Mouse (Mus musculus): Measurements from ENCODE around the gene Msmb. TPM values are rescaled to one million over a fixed set of nuclear protein-coding genes. Genes with fewer than 3 reads are reported as not detected.

The Msmb gene
- polyA plus RNA-seq, 1 experiment from 2014 or later, result not detected

DNA sequence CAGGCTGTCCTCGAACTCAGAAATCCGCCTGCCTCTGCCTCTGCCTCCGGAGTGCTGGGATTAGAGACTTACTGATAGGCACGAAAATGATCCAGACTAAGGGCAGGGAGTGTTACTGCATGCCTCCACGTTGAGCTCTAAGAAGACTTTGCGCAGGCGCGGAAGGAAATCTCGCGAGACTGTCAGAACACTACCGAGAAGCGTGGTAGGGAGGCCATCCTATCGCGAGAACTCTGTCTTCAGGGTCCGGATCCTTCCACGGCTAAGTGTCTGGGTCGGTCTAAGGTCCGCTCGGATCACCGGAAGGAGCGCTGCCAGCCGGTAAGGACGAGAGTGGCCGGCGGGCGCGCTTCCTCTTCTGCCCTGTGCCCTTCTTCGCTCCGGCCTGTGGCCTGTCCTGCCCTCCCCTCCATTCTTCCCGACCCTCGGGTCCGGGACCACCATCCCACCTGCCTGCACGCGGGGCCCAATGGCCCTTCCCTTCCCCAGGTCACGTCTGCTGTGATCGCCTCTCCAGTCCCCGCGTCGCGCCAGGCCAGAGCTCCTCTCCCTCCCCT, 17.9 kb downstream of the Msmb start, which contains the start of gene Ncoa4:
Gene Ncoa4 (plus strand): TSS at position 176 of the 557 bp plus-strand sequence.
- peak; percentile 8; the same call in 1 of the 2 replicates for TF ChIP-seq CTCF (IDR thresholded peaks at IDR 0.05; ENCODE audit: low read depth)
- peak; percentile 98 for ATAC-seq (ENCODE audit: insufficient read depth)

DNA sequence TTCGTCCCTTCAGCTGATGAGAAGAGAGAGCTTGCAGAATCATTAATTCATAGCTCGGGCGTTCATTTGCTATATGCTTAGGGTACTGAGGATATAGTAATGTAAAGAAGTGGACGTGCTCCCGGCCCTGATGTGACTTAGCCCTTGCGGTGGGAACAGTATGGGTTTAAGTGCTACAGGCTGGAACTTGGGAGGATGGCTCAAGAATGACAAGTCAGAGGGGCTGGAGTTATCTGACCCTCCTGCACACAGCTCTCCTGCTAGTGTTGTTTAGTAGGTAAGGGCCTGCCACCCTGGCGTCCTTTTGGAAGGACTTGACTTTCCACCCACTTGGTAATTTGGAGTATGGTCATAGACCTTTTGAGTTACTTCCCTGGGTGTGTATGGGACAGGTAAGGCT, 18.7 kb downstream of the Msmb start:
- Histone ChIP-seq H3K27me3 (ENCODE audit: insufficient read depth, low read length) (no peaks in the 10 kb centered on the region), H3K27ac (ENCODE audit: low read depth) (peak overlapping the region; percentile 83), H3K9me3 (ENCODE audit: low read depth, low read length) (no peaks in the 10 kb centered on the region), H3K36me3 (ENCODE audit: insufficient read depth) (no peaks in the 10 kb centered on the region), H3K4me2 (peak overlapping the region; percentile 69), H3K9ac (peak overlapping the region; percentile 89), H3K4me3 (ENCODE audit: low read depth, low read length) (peak overlapping the region; percentile 90), H3K4me1 (ENCODE audit: insufficient read depth) (peaks cover 22% of the 10 kb centered on the region)
- ATAC-seq (ENCODE audit: insufficient read depth), result no peak
- 27% methylated on average over 7 of the region's 7 CpGs for WGBS
- no peak for TF ChIP-seq CTCF (IDR thresholded peaks at IDR 0.05; ENCODE audit: low read depth)
- no peak for DNase-seq

More for the DNA sequence above, 17.9 kb downstream of the Msmb start, which contains the start of gene Ncoa4:
- Histone ChIP-seq H3K4me3 (ENCODE audit: low read depth, low read length) (peak within 1 kb of the TSS; percentile 90), H3K9me3 (ENCODE audit: low read depth, low read length) (no peaks in the 10 kb centered on the region), H3K27me3 (ENCODE audit: insufficient read depth, low read length) (no peaks in the 10 kb centered on the region), H3K27ac (ENCODE audit: low read depth) (peak within 1 kb of the TSS; percentile 83), H3K9ac (peak within 1 kb of the TSS; percentile 89), H3K4me2 (peak within 1 kb of the TSS; percentile 69), H3K36me3 (ENCODE audit: insufficient read depth) (no peaks in the 10 kb centered on the region), H3K4me1 (ENCODE audit: insufficient read depth) (peaks cover 16% of the 10 kb centered on the region)
- WGBS, result under 1% methylated on average over 38 of the region's 40 CpGs
- peak; percentile 100 for DNase-seq

DNA sequence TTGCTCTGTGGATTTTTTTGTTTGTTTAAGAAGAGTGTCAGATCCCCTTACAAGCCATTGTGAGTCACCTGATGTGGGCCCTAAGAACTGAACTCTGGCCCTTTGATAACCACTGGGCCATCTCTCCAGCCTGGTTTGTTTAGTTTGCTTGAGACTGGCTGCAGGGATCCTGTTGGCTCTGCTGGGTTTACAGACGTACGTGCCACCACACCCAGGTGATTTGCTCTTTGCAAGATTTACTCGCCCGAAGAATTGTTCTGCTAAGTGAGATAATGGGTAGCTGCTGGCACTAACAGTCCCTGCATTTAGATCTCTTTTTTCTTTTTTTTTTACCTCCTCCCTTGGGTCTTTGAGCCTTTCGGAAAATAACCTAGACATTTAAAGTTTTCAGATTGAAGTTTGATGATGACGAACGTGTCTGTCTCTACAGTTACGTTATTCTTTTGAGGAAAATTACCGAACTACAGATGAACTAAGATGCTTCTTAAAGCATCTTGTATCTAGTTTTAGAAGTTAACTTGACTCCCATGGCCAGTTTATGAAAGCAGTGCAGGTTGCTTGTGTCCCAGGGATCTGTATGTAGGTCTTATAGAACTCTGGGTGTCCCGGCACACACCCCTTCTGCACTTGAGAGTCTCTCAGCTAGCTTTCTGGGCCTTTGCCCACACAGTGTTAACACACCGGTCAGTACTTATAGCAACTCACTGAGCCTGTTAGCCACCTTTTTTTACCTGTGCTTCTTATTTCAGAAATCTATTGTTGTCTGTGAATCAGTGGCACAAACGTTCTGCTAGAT, 19.5 kb downstream of the Msmb start:
- peaks cover 22% of the 10 kb centered on the region for H3K4me1 ChIP-seq (ENCODE audit: insufficient read depth)

DNA sequence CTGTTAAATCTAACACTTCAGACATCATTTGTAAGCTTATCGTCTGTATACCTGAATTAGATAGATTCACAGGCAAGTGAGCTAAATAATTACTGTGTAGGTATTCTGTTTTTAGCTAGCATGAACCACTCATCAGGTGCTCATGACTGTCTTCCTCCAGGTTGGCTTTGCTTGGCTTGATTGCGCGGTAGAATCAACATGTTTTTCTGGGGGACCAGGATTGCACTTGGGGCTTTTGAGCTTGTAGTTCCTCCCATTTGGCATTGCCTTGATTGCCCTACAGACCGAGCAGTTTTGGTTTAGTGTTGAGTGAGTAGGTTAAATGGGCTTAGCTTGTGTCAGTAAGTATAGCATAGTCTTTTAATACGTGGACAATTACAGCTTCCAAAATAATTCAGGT, 20.4 kb downstream of the Msmb start:
- Histone ChIP-seq H3K36me3 (ENCODE audit: insufficient read depth) (no peaks in the 10 kb centered on the region), H3K4me1 (ENCODE audit: insufficient read depth) (peaks cover 22% of the 10 kb centered on the region), H3K27me3 (ENCODE audit: insufficient read depth, low read length) (no peaks in the 10 kb centered on the region), H3K9ac (no peak overlapping the region), H3K27ac (ENCODE audit: low read depth) (no peak overlapping the region), H3K4me3 (ENCODE audit: low read depth, low read length) (no peak overlapping the region), H3K9me3 (ENCODE audit: low read depth, low read length) (no peaks in the 10 kb centered on the region), H3K4me2 (no peak overlapping the region)
- TF ChIP-seq CTCF (IDR thresholded peaks at IDR 0.05; ENCODE audit: low read depth), result no peak
- ATAC-seq (ENCODE audit: insufficient read depth), result no peak
- 93% methylated on average over 5 of the region's 5 CpGs for whole genome bisulfite sequencing
- DNase-seq, result no peak

More for the DNA sequence above, 19.5 kb downstream of the Msmb start:
- peak overlapping the region; percentile 89 for H3K9ac ChIP-seq
- 81% methylated on average over 12 of the region's 12 CpGs for WGBS
- H3K27ac ChIP-seq (ENCODE audit: low read depth), result no peak overlapping the region
- DNase-seq, result no peak
- H3K4me3 ChIP-seq (ENCODE audit: low read depth, low read length), result peak overlapping the region; percentile 90
- no peaks in the 10 kb centered on the region for H3K9me3 ChIP-seq (ENCODE audit: low read depth, low read length)
- H3K36me3 ChIP-seq (ENCODE audit: insufficient read depth), result no peaks in the 10 kb centered on the region
- ATAC-seq (ENCODE audit: insufficient read depth), result no peak
- no peaks in the 10 kb centered on the region for H3K27me3 ChIP-seq (ENCODE audit: insufficient read depth, low read length)
- TF ChIP-seq CTCF (IDR thresholded peaks at IDR 0.05; ENCODE audit: low read depth), result no peak
- H3K4me2 ChIP-seq, result peak overlapping the region; percentile 69

DNA sequence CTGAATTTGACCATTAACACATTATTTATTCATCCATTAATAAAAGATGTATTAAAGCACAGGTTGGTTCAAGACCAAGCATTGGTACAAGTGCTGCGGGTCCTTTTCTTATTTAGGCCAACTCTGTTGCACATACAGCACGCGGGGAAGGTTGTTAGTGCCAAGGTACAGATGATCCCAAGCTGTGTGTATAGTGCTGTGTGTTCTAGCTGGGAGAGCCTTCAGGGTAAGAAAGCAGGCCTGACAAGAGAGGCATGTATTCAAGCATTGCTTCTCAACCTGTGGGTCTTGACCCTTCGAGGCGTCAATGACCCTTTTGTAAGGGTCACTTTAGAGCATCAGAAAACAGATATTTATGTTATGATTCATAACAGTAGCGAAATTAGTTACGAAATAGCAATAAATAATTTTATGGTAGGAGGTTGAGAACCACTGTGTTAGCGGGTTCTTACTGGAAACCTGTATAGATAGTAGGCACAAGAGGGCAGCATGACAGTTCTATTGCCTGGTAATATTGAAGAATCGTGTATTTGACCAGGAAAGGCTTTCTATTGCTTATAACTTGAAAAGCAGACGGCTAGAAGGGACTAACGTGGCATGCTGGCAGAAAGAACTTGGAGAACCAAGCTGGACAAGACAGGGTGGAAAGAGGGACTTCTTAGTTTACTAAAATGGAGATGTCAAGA, 21.5 kb downstream of the Msmb start:
- no peak overlapping the region for H3K4me3 ChIP-seq (ENCODE audit: low read depth, low read length)
- no peak overlapping the region for H3K9ac ChIP-seq
- H3K27ac ChIP-seq (ENCODE audit: low read depth), result no peak overlapping the region
- DNase-seq, result no peak
- 89% methylated on average over 11 of the region's 11 CpGs for WGBS
- H3K27me3 ChIP-seq (ENCODE audit: insufficient read depth, low read length), result no peaks in the 10 kb centered on the region
- no peak overlapping the region for H3K4me2 ChIP-seq
- peaks cover 24% of the 10 kb centered on the region for H3K4me1 ChIP-seq (ENCODE audit: insufficient read depth)
- no peak for TF ChIP-seq CTCF (IDR thresholded peaks at IDR 0.05; ENCODE audit: low read depth)
- H3K36me3 ChIP-seq (ENCODE audit: insufficient read depth), result no peaks in the 10 kb centered on the region
- ATAC-seq (ENCODE audit: insufficient read depth), result no peak
- no peaks in the 10 kb centered on the region for H3K9me3 ChIP-seq (ENCODE audit: low read depth, low read length)

DNA sequence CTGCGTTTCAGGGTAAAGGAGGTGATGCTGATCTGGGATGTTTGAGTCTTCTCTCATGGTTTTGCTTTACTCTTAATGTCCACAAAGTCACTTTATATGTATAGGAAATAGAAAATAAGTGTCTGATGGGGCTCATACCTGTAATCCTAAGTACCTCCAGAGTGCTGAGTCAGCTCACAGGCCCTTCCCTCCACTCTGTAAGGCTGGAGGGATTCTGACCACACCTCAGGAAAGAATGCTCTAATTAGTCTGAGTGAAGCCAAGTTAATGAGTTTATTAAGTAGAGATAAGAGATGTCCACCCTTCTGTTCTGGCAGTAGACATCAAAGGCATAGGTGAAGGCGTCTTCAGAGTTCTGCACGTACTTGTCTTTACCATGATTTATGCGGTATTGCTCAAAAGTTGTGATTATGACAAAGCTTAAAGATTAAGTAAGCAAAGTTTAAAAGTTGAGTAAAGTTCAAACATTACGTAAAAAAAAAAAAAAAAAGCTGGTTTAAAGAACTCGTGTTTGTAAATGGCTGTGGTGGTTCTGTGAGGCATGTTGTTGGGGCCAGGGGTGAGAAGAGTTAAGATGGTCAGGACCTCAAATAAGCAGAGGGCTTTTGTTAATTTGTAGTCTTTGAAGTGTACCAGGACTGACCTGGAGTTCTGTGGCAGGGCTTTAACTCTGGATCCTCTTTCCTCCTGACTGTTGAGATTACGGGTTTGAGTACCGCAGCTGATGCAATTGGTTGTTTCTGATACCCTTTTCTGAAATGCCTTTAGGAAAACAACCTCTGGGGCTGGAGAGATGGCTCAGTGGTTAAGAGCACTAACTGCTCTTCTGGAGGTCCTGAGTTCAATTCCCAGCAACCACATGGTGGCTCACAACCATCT, 22.6 kb downstream of the Msmb start:
- Histone ChIP-seq H3K4me3 (ENCODE audit: low read depth, low read length) (no peak overlapping the region), H3K27me3 (ENCODE audit: insufficient read depth, low read length) (no peaks in the 10 kb centered on the region), H3K9me3 (ENCODE audit: low read depth, low read length) (no peaks in the 10 kb centered on the region), H3K4me1 (ENCODE audit: insufficient read depth) (peaks cover 16% of the 10 kb centered on the region), H3K36me3 (ENCODE audit: insufficient read depth) (no peaks in the 10 kb centered on the region), H3K4me2 (peak overlapping the region; percentile 96), H3K9ac (no peak overlapping the region), H3K27ac (ENCODE audit: low read depth) (no peak overlapping the region)
- ATAC-seq (ENCODE audit: insufficient read depth) (no peak), DNase-seq (no peak)
- WGBS, result 59% methylated on average over 8 of the region's 8 CpGs
- TF ChIP-seq CTCF (IDR thresholded peaks at IDR 0.05; ENCODE audit: low read depth), result no peak

Data from lung, embryonic 14.5 days (tissue).